Mouse (Mus musculus) embryo, embryonic 10 days (tissue): ENCODE results near the gene Snd1.

Experiments used
- DNase-seq: peaks from one replicate; pipeline ENCODE4 v3.0.0-alpha.2; 2015; ENCODE audit warnings: low spot score

Gene Snd1

GRCm38 (mm10) chr6:28975106-28975505 is 500.2 kb downstream of the Snd1 start:
- no peak for DNase-seq

GRCm38 (mm10) chr6:28978031-28978430 is 503.1 kb downstream of the Snd1 start:
- DNase-seq: no peak

- no peak for DNase-seq
Observed at GRCm38 (mm10) chr6:28978881-28979280, 503.9 kb downstream of the Snd1 start.

- DNase-seq: no peak
Observed at GRCm38 (mm10) chr6:28979586-28979985, 504.6 kb downstream of the Snd1 start.

GRCm38 (mm10) chr6:28980219-28980618 is 505.3 kb downstream of the Snd1 start:
- no peak for DNase-seq

GRCm38 (mm10) chr6:28980750-28981584 is 506.0 kb downstream of the Snd1 start:
- peak; percentile 69 for DNase-seq

GRCm38 (mm10) chr6:28981585-28981948 is 506.6 kb downstream of the Snd1 start:
- no peak for DNase-seq

GRCm38 (mm10) chr6:28981966-28982701 is 507.2 kb downstream of the Snd1 start:
- peak; percentile 89 for DNase-seq

GRCm38 (mm10) chr6:28982817-28983216 is 507.9 kb downstream of the Snd1 start:
- no peak for DNase-seq
